Mouse (Mus musculus): ENCODE data around the gene Ufm1. TPM values are rescaled to one million over a fixed set of nuclear protein-coding genes. Genes with fewer than 3 reads are reported as not detected.

Gene Ufm1
- 30.3 and 40.7 TPM in 2 replicates for polyA plus RNA-seq (2011; ENCODE audit: insufficient read depth, insufficient read length, low replicate concordance, missing spikeins)

GRCm38 (mm10) chr3:53863383-53864220, at the start of gene Ufm1:
Gene Ufm1 (minus strand): TSS chr3:53863830.
- no peak; the same call in 1 of the 2 replicates for TF ChIP-seq POLR2A (IDR thresholded peaks at IDR 0.05; ENCODE audit: borderline replicate concordance, control insufficient read depth, low read depth, low read length)
- no peak for TF ChIP-seq CTCF (IDR thresholded peaks at IDR 0.05; ENCODE audit: control insufficient read depth, insufficient read depth, low read length)
- peak within 1 kb of the TSS; percentile 58; the same call in 1 of the 2 replicates for H3K27ac ChIP-seq (ENCODE audit: control insufficient read depth, insufficient read depth, low read depth, low read length, poor library complexity)
- peak within 1 kb of the TSS; percentile 85 for H3K4me3 ChIP-seq (replicated peaks; ENCODE audit: control insufficient read depth, low read depth, low read length)
- H3K4me1 ChIP-seq (ENCODE audit: control insufficient read depth, insufficient read depth, low read length) = peaks cover 2% of the 10 kb centered on the region
- under 1% methylated on average over 58 of the region's 58 CpGs for WGBS

DNA sequence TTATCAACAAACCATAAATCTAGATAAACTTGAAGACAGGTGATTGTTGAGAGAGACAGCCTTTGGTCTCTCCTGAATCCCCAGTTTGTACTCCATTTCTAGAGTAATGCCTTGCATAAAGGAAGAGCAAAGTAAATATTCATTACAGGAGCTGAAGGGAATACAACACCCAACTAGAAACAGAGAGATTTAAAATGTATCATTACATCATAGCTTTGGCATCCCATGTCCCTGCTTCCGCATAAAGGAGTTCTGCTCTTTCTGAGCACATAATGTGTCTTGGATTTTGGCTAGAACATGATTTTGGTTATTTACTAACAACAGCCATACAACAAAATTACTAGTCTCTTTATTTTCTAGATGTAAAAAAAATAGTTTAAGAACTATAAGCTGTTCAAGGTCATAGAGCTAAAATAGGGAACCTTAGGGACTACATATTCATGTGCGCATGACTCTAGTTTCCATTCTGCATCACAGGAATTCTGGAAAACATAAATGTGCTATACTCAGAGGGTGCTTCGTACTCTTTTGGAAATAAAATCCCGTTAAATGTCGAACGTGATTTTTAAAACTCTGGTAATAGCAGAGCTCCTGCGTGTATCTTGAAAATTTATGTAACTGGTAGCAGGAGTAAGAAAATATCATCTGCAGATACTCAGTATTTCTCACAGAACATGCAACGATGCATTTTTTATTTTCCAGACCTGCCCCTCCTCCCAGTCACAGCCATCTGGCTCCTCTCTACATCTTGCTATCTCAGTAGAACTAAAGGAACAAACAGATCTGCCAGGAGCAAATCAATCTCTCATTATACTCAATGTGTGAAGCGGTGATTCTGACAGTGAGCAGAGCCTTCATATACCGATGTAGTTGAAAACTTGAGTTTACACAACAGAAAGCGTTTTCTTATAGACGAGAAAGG, 27.2 kb upstream of the Ufm1 start:
- Histone ChIP-seq H3K4me1 (ENCODE audit: control insufficient read depth, insufficient read depth, low read length) (no peaks in the 10 kb centered on the region), H3K4me3 (replicated peaks; ENCODE audit: control insufficient read depth, low read depth, low read length) (no peak overlapping the region), H3K27ac (ENCODE audit: control insufficient read depth, insufficient read depth, low read depth, low read length, poor library complexity) (no peak overlapping the region)
- WGBS = 85% methylated on average over 12 of the region's 12 CpGs
- no peak for TF ChIP-seq CTCF (IDR thresholded peaks at IDR 0.05; ENCODE audit: control insufficient read depth, insufficient read depth, low read length)
- TF ChIP-seq POLR2A (IDR thresholded peaks at IDR 0.05; ENCODE audit: borderline replicate concordance, control insufficient read depth, low read depth, low read length) = no peak

DNA sequence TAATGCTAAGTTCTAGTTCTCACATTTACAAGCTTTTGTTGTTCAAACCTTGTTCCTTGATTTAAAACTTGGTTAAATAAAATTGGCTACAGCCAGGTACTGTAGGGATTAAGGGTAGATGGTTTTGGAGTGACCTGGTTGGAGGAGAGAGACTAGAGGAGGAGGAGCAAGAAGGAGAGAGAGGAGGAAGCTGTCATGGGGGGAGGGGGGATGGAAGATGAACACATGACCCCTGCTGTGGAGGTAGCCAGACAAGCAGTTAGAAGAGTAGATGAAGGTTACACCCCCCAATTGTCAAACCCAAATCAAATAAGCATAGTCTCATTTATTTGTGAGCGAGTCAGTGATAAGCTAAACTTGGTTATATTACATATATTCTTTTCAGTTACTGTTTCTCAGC, 8.0 kb upstream of the Ufm1 start:
- TF ChIP-seq CTCF (IDR thresholded peaks at IDR 0.05; ENCODE audit: control insufficient read depth, insufficient read depth, low read length) = no peak
- TF ChIP-seq POLR2A (IDR thresholded peaks at IDR 0.05; ENCODE audit: borderline replicate concordance, control insufficient read depth, low read depth, low read length) = no peak
- H3K4me3 ChIP-seq (replicated peaks; ENCODE audit: control insufficient read depth, low read depth, low read length) = no peak overlapping the region
- no peaks in the 10 kb centered on the region for H3K4me1 ChIP-seq (ENCODE audit: control insufficient read depth, insufficient read depth, low read length)
- no peak overlapping the region for H3K27ac ChIP-seq (ENCODE audit: control insufficient read depth, insufficient read depth, low read depth, low read length, poor library complexity)
- WGBS = 76% methylated on average over 1 of the region's 1 CpGs

GRCm38 (mm10) chr3:53870482-53870881, 6.9 kb upstream of the Ufm1 start:
- H3K4me3 ChIP-seq (replicated peaks; ENCODE audit: control insufficient read depth, low read depth, low read length) = no peak overlapping the region
- no peak for TF ChIP-seq CTCF (IDR thresholded peaks at IDR 0.05; ENCODE audit: control insufficient read depth, insufficient read depth, low read length)
- no peak for TF ChIP-seq POLR2A (IDR thresholded peaks at IDR 0.05; ENCODE audit: borderline replicate concordance, control insufficient read depth, low read depth, low read length)
- no peak overlapping the region for H3K27ac ChIP-seq (ENCODE audit: control insufficient read depth, insufficient read depth, low read depth, low read length, poor library complexity)
- H3K4me1 ChIP-seq (ENCODE audit: control insufficient read depth, insufficient read depth, low read length) = no peaks in the 10 kb centered on the region
- 40% methylated on average over 6 of the region's 6 CpGs for WGBS

- no peak for TF ChIP-seq POLR2A (IDR thresholded peaks at IDR 0.05; ENCODE audit: borderline replicate concordance, control insufficient read depth, low read depth, low read length)
- no peak for TF ChIP-seq CTCF (IDR thresholded peaks at IDR 0.05; ENCODE audit: control insufficient read depth, insufficient read depth, low read length)
- H3K4me1 ChIP-seq (ENCODE audit: control insufficient read depth, insufficient read depth, low read length) = no peaks in the 10 kb centered on the region
- H3K4me3 ChIP-seq (replicated peaks; ENCODE audit: control insufficient read depth, low read depth, low read length) = no peak overlapping the region
- WGBS = 58% methylated on average over 1 of the region's 1 CpGs
- H3K27ac ChIP-seq (ENCODE audit: control insufficient read depth, insufficient read depth, low read depth, low read length, poor library complexity) = no peak overlapping the region
Observed at GRCm38 (mm10) chr3:53869263-53869662, 5.6 kb upstream of the Ufm1 start.

DNA sequence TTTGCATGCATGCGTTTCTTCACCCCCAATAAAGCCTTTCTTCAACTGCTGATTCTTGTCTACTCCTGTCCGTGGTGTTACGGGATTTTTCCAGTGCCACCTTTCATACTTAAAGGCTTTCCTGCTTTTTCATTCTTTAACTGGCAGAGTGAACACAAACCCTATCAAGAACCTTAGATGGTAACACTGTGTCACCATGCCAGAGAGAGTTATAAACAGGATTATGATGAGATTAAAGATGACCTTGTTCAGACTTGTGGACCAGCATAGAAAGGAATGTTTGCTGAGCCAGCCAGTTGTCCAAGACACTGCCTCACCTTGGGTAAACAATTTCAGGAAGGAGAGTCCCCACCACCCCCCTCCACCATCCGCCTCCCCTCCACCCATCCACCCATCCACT, 4.6 kb upstream of the Ufm1 start:
- Histone ChIP-seq H3K4me3 (replicated peaks; ENCODE audit: control insufficient read depth, low read depth, low read length) (no peak overlapping the region), H3K27ac (ENCODE audit: control insufficient read depth, insufficient read depth, low read depth, low read length, poor library complexity) (no peak overlapping the region), H3K4me1 (ENCODE audit: control insufficient read depth, insufficient read depth, low read length) (no peaks in the 10 kb centered on the region)
- no peak for TF ChIP-seq CTCF (IDR thresholded peaks at IDR 0.05; ENCODE audit: control insufficient read depth, insufficient read depth, low read length)
- no peak for TF ChIP-seq POLR2A (IDR thresholded peaks at IDR 0.05; ENCODE audit: borderline replicate concordance, control insufficient read depth, low read depth, low read length)
- WGBS = 76% methylated on average over 4 of the region's 4 CpGs

DNA sequence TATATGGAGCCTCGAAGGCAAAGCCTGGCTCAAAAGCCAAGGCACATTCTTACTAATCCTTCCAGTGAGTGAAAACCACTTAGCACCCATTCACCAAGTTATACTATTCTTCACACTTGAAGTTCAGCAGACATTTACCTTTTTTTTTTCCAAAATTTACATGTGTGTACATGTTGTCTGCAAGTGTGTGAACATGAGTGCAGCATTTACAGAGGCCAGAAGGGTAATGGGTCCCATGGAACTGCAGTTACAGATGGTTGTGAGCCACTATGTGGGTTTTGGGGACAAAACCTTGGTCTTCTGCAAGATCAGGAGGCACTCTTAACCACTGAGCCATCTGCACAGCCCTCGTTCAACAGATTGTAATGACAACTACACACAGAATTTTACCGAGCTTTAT, 8.8 kb downstream of the Ufm1 start:
- WGBS = 81% methylated on average over 3 of the region's 3 CpGs
- TF ChIP-seq CTCF (IDR thresholded peaks at IDR 0.05; ENCODE audit: control insufficient read depth, insufficient read depth, low read length) (no peak), POLR2A (IDR thresholded peaks at IDR 0.05; ENCODE audit: borderline replicate concordance, control insufficient read depth, low read depth, low read length) (no peak)
- no peak overlapping the region for H3K27ac ChIP-seq (ENCODE audit: control insufficient read depth, insufficient read depth, low read depth, low read length, poor library complexity)

GRCm38 (mm10) chr3:53854261-53854660, 9.4 kb downstream of the Ufm1 start:
- no peak for TF ChIP-seq CTCF (IDR thresholded peaks at IDR 0.05; ENCODE audit: control insufficient read depth, insufficient read depth, low read length)
- TF ChIP-seq POLR2A (IDR thresholded peaks at IDR 0.05; ENCODE audit: borderline replicate concordance, control insufficient read depth, low read depth, low read length) = no peak
- Histone ChIP-seq H3K27ac (ENCODE audit: control insufficient read depth, insufficient read depth, low read depth, low read length, poor library complexity) (no peak overlapping the region), H3K4me1 (ENCODE audit: control insufficient read depth, insufficient read depth, low read length) (no peaks in the 10 kb centered on the region), H3K4me3 (replicated peaks; ENCODE audit: control insufficient read depth, low read depth, low read length) (no peak overlapping the region)
- 75% methylated on average over 4 of the region's 4 CpGs for WGBS

More for the DNA sequence above, 8.8 kb downstream of the Ufm1 start:
- H3K4me3 ChIP-seq (replicated peaks; ENCODE audit: control insufficient read depth, low read depth, low read length) = no peak overlapping the region
- H3K4me1 ChIP-seq (ENCODE audit: control insufficient read depth, insufficient read depth, low read length) = no peaks in the 10 kb centered on the region

Measured in bone marrow, adult 2 months (tissue).